8 mouse cellular contexts compared by ENCODE assay signal in genomic region chr7:49249996-49250395, GRCm38 (mm10).
DNase-seq lines count a peak whose midpoint lies in the region; ATAC-seq and TF ChIP-seq lines count a peak whose summit lies in the region.

No protein-coding gene starts in this region.

- peak overlapping the region; percentile 87 for H3K4me2 ChIP-seq in forebrain, postnatal 0 days (ENCODE audit: low read depth)

- no peaks in the 10 kb centered on the region for H3K36me3 ChIP-seq in forebrain, postnatal 0 days (ENCODE audit: insufficient read depth)

- H3K27ac ChIP-seq in forebrain, postnatal 0 days (ENCODE audit: low read depth, low read length): no peak overlapping the region

- 5% methylated on average over 9 of the region's 9 CpGs for WGBS in forebrain, postnatal 0 days

- no peaks in the 10 kb centered on the region for H3K27me3 ChIP-seq in forebrain, postnatal 0 days (ENCODE audit: insufficient read depth, low read length)

- H3K4me1 ChIP-seq in forebrain, postnatal 0 days (ENCODE audit: insufficient read depth): peaks cover 18% of the 10 kb centered on the region

- H3K9me3 ChIP-seq in forebrain, postnatal 0 days (ENCODE audit: low read length): no peaks in the 10 kb centered on the region

- TF ChIP-seq CTCF in forebrain, postnatal 0 days (IDR thresholded peaks at IDR 0.05; ENCODE audit: low read depth): peak; percentile 97

- peak overlapping the region; percentile 68 for H3K4me3 ChIP-seq in forebrain, postnatal 0 days (ENCODE audit: low read depth, low read length)

- DNase-seq in Muller cell, postnatal 12 days (ENCODE audit: inconsistent ontology term): peak; percentile 82
- peak; percentile 87 for DNase-seq in cerebellum, adult 11-12 months
- DNase-seq in forebrain, postnatal 0 days: peak; percentile 93
- DNase-seq in heart, postnatal 4 days: peak; percentile 92
- peak; percentile 90 to 91 for DNase-seq in layer of hippocampus, postnatal 10 days (ENCODE audit: low spot score in 2 of 2)
- peak; percentile 85 for DNase-seq in right cerebral cortex, postnatal 25 days
- DNase-seq in urinary bladder, postnatal 4 days (ENCODE audit: low spot score in 2 of 2): peak; percentile 70 to 86

- peak overlapping the region; percentile 46 for H3K9ac ChIP-seq in forebrain, postnatal 0 days

- 0 out of 2 replicates have a peak, but pooled peaks have one; percentile 4 for ATAC-seq in forebrain, postnatal 0 days
- ATAC-seq in megakaryocyte, adult 5-6 weeks (ENCODE audit: poor library complexity, severe bottlenecking): peak; percentile 49
